Comparison of ENCODE assay signal across 21 mouse cellular contexts in genomic region chr5:112517454-112517853, GRCm38 (mm10). TPM values are rescaled to one million over a fixed set of nuclear protein-coding genes. Genes with fewer than 3 reads are reported as not detected.
"Had no signal": no experiment of that assay in that cellular context is flagged by ENCODE, and none has a peak within 500 bp of the region (broad histone marks: within the 10 kb centered on the region; RNA-seq: fewer than 3 reads in every experiment).

No protein-coding gene starts in this region.

- H3K27ac ChIP-seq: lung, embryonic 15.5 days; macrophage; midbrain, embryonic 12.5 days; midbrain, embryonic 15.5 days; neural tube, embryonic 12.5 days had no signal

- DNase-seq: liver, postnatal 0 days; lung, adult 2 months; lung, postnatal 14 days; lung, postnatal 36 days; retina, postnatal 1 day; right cerebral cortex, adult 18-20 months; right cerebral cortex, postnatal 25 days; right cerebral cortex, postnatal 4 days; spleen, adult 18-20 months; thymus, adult 18-20 months; thymus, postnatal 14 days; thymus, postnatal 36 days had no signal

- ATAC-seq: liver, postnatal 0 days; lung, postnatal 0 days; midbrain, embryonic 15.5 days had no signal

- H3K4me3 ChIP-seq: lung, embryonic 15.5 days; megakaryocyte, embryonic 14.5 days; midbrain, embryonic 12.5 days; midbrain, embryonic 15.5 days; neural tube, embryonic 12.5 days had no signal

RNA-seq across cellular contexts. Expression of gene Sez6l, which starts 59.5 kb away (rescaled TPM):
- total RNA-seq: megakaryocyte progenitor cell, adult 5-6 weeks; neutrophil, adult 5-6 weeks had no signal
